Mouse (Mus musculus): Measurements from ENCODE around the gene Erich6.
"Not testable (repeated sequence)": the region's sequence is repeated elsewhere in the genome, so short reads cannot be mapped to it uniquely, and the experiment has no call there.

The Erich6 gene

GRCm38 (mm10) chr3:58646180-58646579 is 9.2 kb upstream of the Erich6 start:
- DNase-seq (ENCODE audit: low spot score) = no peak

GRCm38 (mm10) chr3:58631693-58632092 is 5.3 kb downstream of the Erich6 start:
- DNase-seq (ENCODE audit: low spot score) = no peak

- no peak for DNase-seq (ENCODE audit: low spot score)
Observed at GRCm38 (mm10) chr3:58624981-58625380, 12.0 kb downstream of the Erich6 start.

- no peak for DNase-seq (ENCODE audit: low spot score)
Observed at GRCm38 (mm10) chr3:58622665-58623394, 14.2 kb downstream of the Erich6 start.

- DNase-seq (ENCODE audit: low spot score) = no peak
Observed at GRCm38 (mm10) chr3:58621066-58621465, 15.9 kb downstream of the Erich6 start.

- DNase-seq (ENCODE audit: low spot score) = no peak
Observed at GRCm38 (mm10) chr3:58609985-58610384, 27.0 kb downstream of the Erich6 start.

GRCm38 (mm10) chr3:58608506-58608905 is 28.5 kb downstream of the Erich6 start:
- DNase-seq (ENCODE audit: low spot score) = peak; percentile 15

GRCm38 (mm10) chr3:58593623-58594022 is 43.4 kb downstream of the Erich6 start:
- no peak for DNase-seq (ENCODE audit: low spot score)

DNA sequence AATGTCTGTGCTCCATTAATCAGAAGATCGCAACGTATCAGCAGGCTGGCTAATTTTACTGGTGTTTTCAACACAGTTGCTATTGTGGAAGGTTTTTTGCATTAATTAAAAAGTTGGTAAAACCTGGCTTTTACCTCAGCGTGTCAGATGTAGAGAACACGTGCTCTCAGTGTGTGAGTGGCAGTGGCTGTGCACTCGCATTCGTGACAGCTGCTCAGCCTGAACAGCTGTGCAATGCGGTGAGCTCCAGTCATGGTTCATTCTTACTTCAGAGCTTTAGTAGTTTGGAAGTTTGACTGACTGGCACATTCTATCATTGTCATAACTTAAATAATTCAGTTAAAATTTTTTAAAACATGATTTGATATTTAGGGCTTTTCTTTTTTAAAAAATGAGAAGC is 44.3 kb downstream of the Erich6 start:
- DNase-seq (ENCODE audit: low spot score) = not testable (repeated sequence)

- DNase-seq (ENCODE audit: low spot score) = not testable (repeated sequence)
Observed at GRCm38 (mm10) chr3:58590544-58590943, 46.5 kb downstream of the Erich6 start.

DNA sequence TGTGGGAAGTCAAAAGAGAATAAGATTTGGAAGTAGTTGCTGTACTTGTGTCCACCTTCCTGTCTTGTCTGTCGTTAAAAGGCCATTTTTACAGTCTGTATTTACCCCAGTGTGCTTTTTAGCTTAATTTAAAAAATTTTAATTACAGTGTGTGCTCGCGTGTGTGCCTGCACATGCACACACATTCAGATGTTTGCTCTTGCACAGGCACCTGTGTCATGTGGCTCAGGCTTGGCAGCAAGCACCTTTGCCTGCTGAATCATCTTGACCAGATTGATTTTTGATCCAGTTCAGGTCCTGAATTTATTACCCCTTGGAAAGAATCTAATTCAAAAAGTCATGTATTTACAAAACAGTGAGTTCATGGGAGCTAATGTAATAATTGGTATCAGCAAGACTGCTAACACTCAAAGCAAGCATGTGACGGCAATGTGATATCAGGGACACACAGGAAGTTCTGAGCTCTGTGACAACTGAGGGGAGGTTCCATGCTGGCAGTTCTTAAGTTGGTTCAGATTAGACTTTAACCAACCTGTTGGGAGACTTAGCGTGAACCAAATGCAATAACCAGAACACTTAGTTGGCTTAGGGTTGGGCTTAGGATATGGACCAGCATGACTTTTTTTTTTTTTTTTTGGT is 54.1 kb downstream of the Erich6 start:
- DNase-seq (ENCODE audit: low spot score) = no peak

GRCm38 (mm10) chr3:58582297-58582696 is 54.7 kb downstream of the Erich6 start:
- no peak for DNase-seq (ENCODE audit: low spot score)

- no peak for DNase-seq (ENCODE audit: low spot score)
Observed at GRCm38 (mm10) chr3:58581530-58581929, 55.5 kb downstream of the Erich6 start.

DNA sequence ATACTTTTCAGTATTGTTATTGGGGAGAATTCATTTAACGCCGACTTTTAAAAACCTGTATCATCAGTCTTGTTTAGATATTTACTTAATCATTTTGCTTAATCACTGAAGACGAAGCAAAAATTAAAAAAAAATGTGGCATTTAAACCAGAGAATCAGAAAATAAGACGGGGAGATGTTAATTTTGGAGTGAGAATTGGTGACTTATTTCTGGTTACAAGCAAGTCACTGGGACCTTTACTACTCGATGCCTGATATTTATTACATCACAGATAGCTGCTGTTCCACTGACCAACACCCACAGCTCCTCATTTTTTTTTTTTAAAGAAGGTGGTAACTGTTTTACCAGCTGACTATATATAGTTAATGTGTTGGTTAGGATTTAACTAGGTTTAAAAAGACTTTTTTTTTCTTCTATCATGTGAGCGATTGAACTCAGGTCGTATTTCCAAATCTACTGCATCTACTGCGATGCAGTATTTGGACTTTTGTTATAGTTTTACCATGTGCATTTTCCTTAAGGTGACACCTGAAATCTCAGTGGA is 59.4 kb downstream of the Erich6 start:
- DNase-seq (ENCODE audit: low spot score) = no peak

GRCm38 (mm10) chr3:58577067-58577503 is 59.9 kb downstream of the Erich6 start:
- DNase-seq (ENCODE audit: low spot score) = peak; percentile 33

DNA sequence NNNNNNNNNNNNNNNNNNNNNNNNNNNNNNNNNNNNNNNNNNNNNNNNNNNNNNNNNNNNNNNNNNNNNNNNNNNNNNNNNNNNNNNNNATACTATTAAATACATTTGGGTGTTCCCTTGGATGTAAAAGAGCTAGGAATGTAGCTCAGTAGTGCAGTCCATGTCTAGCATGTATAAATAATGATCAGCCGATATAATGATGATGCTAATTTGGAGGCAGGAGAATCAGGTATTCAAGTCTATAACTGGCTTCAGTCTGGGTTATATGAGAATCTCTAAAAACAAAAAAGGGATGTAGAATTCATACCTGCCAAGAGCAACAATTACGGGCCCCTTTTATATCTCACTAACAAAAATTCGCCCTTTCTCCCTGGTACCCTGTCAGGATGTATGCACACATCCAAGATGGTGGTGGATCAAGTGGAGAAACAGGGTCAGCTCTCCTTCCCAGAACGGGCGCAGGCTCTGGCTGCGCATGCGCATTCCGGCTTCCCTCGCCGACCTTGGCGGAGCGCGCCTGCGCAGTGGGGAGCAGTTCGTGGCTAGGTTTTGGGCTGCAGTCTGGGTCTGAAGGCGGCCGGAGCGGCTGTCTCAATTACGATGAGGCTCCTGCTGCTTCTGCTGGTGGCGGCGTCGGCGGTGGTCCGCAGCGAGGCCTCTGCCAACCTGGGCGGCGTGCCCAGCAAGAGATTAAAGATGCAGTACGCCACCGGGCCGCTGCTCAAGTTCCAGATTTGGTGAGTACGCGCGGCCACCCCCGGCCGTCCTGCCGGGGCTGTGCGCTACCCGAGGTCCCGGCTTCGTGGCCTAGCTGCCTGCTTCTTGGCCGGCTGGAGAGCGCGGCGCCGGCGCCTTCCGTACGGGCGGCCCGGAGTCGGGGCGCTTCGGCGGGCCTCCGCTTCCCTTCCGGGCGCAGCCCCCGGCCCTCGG is 60.6 kb downstream of the Erich6 start, which contains the start of gene Selenot:
Selenot (plus strand) TSS at position 500 of the 930 bp plus-strand sequence.
- DNase-seq (ENCODE audit: low spot score) = peak; percentile 98

GRCm38 (mm10) chr3:58570821-58571220 is 66.2 kb downstream of the Erich6 start:
- no peak for DNase-seq (ENCODE audit: low spot score)
